Mouse (Mus musculus): ENCODE measurements around the gene Mxi1. TPM values are rescaled to one million over a fixed set of nuclear protein-coding genes. Genes with fewer than 3 reads are reported as not detected.

The Mxi1 gene
- total and polyA plus RNA-seq, 3 experiments = 10.6 to 19.9 (median 18.9) TPM

GRCm38 (mm10) chr19:53412149-53412848 lies 102.0 kb downstream of the Mxi1 start:
- no peak for DNase-seq (ENCODE audit: extremely low read depth)
- Histone ChIP-seq H3K4me2 (ENCODE audit: insufficient read depth, low read depth, poor library complexity, severe bottlenecking) (no peak overlapping the region), H3K36me3 (replicated peaks in 1 of 2; ENCODE audit: control insufficient read depth in 1 of 2, insufficient read depth in 1 of 2, low read length in 1 of 2) (peaks cover 0 to 3% of the 10 kb centered on the region in 2 experiments), H3K27me3 (replicated peaks) (no peaks in the 10 kb centered on the region), H3K9ac (ENCODE audit: insufficient read depth, low read depth) (no peak overlapping the region), H3K27ac (ENCODE audit: insufficient read depth, low read depth) (no peak overlapping the region), H3K9me3 (replicated peaks; ENCODE audit: low read length) (no peaks in the 10 kb centered on the region), H3K79me2 (replicated peaks; ENCODE audit: control insufficient read depth, extremely low read depth, insufficient read depth, poor library complexity, severe bottlenecking) (no peaks in the 10 kb centered on the region), H3K4me1 (ENCODE audit: control insufficient read depth in 1 of 2, insufficient read depth in 2 of 2) (peaks cover 28 to 72% of the 10 kb centered on the region in 2 experiments), H3K4me3 (replicated peaks in 1 of 3; ENCODE audit: low read depth in 2 of 3, low read length in 2 of 3, poor library complexity in 1 of 3) (no peak overlapping the region)
- TF ChIP-seq ZMIZ1 (IDR thresholded peaks at IDR 0.05; ENCODE audit: low read depth, low read length) (no peak), MYC (IDR thresholded peaks at IDR 0.05; ENCODE audit: low read depth, low read length) (no peak), RAD21 (IDR thresholded peaks at IDR 0.05; ENCODE audit: low read depth, low read length) (no peak), JUND (conservative IDR thresholded peaks at IDR 0.05; ENCODE audit: low read depth, low read length) (no peak), GABPA (IDR thresholded peaks at IDR 0.05; ENCODE audit: insufficient replicate concordance, low read depth, low read length) (no peak), NELFE (IDR thresholded peaks at IDR 0.05; ENCODE audit: low read depth, low read length) (no peak), EP300 (IDR thresholded peaks at IDR 0.05; ENCODE audit: low read length) (no peak), E2F4 (IDR thresholded peaks at IDR 0.05; ENCODE audit: insufficient replicate concordance, low read depth, low read length) (no peak), MXI1 (IDR thresholded peaks at IDR 0.05; ENCODE audit: low read depth, low read length) (no peak), UBTF (IDR thresholded peaks at IDR 0.05; ENCODE audit: low read depth, low read length) (no peak), ETS1 (conservative IDR thresholded peaks at IDR 0.05; ENCODE audit: low read depth, low read length) (no peak), USF2 (conservative IDR thresholded peaks at IDR 0.05; ENCODE audit: low read depth, low read length) (no peak), ZC3H11A (IDR thresholded peaks at IDR 0.05; ENCODE audit: low read depth, low read length) (no peak), IRF4 (IDR thresholded peaks at IDR 0.05; ENCODE audit: low read depth, low read length) (no peak), ZNF384 (IDR thresholded peaks at IDR 0.05; ENCODE audit: low read depth, low read length) (no peak), MAZ (IDR thresholded peaks at IDR 0.05; ENCODE audit: low read depth, low read length) (no peak), RCOR1 (conservative IDR thresholded peaks at IDR 0.05; ENCODE audit: low read depth, low read length) (no peak), MAX (IDR thresholded peaks at IDR 0.05; ENCODE audit: low read length) (no peak)
- in situ Hi-C loops (cut with MboI; ENCODE audit: low pct_ligation_motif_present, low pct_unique_long_range_greater_than_20kb, low sequenced_read_pairs) (no loop called here), dilution Hi-C loops (cut with MboI; ENCODE audit: extremely low pct_ligation_motif_present, extremely low pct_unique_long_range_greater_than_20kb, low sequenced_read_pairs) (no loop called here)

GRCm38 (mm10) chr19:53413617-53414380 lies 103.5 kb downstream of the Mxi1 start:
- DNase-seq (ENCODE audit: extremely low read depth) = no peak
- no peak overlapping the region for H3K9ac ChIP-seq (ENCODE audit: insufficient read depth, low read depth)
- no peaks in the 10 kb centered on the region for H3K79me2 ChIP-seq (replicated peaks; ENCODE audit: control insufficient read depth, extremely low read depth, insufficient read depth, poor library complexity, severe bottlenecking)
- in situ Hi-C loops (cut with MboI; ENCODE audit: low pct_ligation_motif_present, low pct_unique_long_range_greater_than_20kb, low sequenced_read_pairs) (no loop called here), dilution Hi-C loops (cut with MboI; ENCODE audit: extremely low pct_ligation_motif_present, extremely low pct_unique_long_range_greater_than_20kb, low sequenced_read_pairs) (no loop called here)
- H3K4me1 ChIP-seq (ENCODE audit: control insufficient read depth in 1 of 2, insufficient read depth in 2 of 2) = peaks cover 20 to 68% of the 10 kb centered on the region in 2 experiments
- TF ChIP-seq JUND (conservative IDR thresholded peaks at IDR 0.05; ENCODE audit: low read depth, low read length) (no peak), E2F4 (IDR thresholded peaks at IDR 0.05; ENCODE audit: insufficient replicate concordance, low read depth, low read length) (no peak), MEF2A (IDR thresholded peaks at IDR 0.05; ENCODE audit: borderline replicate concordance, low read depth, low read length) (no peak), MAX (IDR thresholded peaks at IDR 0.05; ENCODE audit: low read length) (no peak), USF2 (conservative IDR thresholded peaks at IDR 0.05; ENCODE audit: low read depth, low read length) (no peak), ETS1 (conservative IDR thresholded peaks at IDR 0.05; ENCODE audit: low read depth, low read length) (no peak), MYC (IDR thresholded peaks at IDR 0.05; ENCODE audit: low read depth, low read length) (no peak), GABPA (IDR thresholded peaks at IDR 0.05; ENCODE audit: insufficient replicate concordance, low read depth, low read length) (no peak), BHLHE40 (IDR thresholded peaks at IDR 0.05; ENCODE audit: low read depth, low read length) (no peak), UBTF (IDR thresholded peaks at IDR 0.05; ENCODE audit: low read depth, low read length) (no peak), JUN (IDR thresholded peaks at IDR 0.05; ENCODE audit: insufficient read depth, low read depth, low read length) (no peak), IRF4 (IDR thresholded peaks at IDR 0.05; ENCODE audit: low read depth, low read length) (no peak), MAFK (IDR thresholded peaks at IDR 0.05; ENCODE audit: insufficient replicate concordance, low read length) (no peak), POLR2A (IDR thresholded peaks at IDR 0.05; ENCODE audit: low read depth, low read length) (no peak), ZNF384 (IDR thresholded peaks at IDR 0.05; ENCODE audit: low read depth, low read length) (no peak), ZMIZ1 (IDR thresholded peaks at IDR 0.05; ENCODE audit: low read depth, low read length) (no peak), EP300 (IDR thresholded peaks at IDR 0.05; ENCODE audit: low read length) (no peak), CHD2 (IDR thresholded peaks at IDR 0.05; ENCODE audit: low read length) (no peak)
- H3K27me3 ChIP-seq (replicated peaks) = no peaks in the 10 kb centered on the region
- H3K36me3 ChIP-seq (replicated peaks in 1 of 2; ENCODE audit: control insufficient read depth in 1 of 2, insufficient read depth in 1 of 2, low read length in 1 of 2) = peaks cover 0 to 3% of the 10 kb centered on the region in 2 experiments
- H3K27ac ChIP-seq (ENCODE audit: insufficient read depth, low read depth) = no peak overlapping the region
- no peak overlapping the region for H3K4me2 ChIP-seq (ENCODE audit: insufficient read depth, low read depth, poor library complexity, severe bottlenecking)
- no peak overlapping the region for H3K4me3 ChIP-seq (replicated peaks in 1 of 3; ENCODE audit: low read depth in 2 of 3, low read length in 2 of 3, poor library complexity in 1 of 3)
- no peaks in the 10 kb centered on the region for H3K9me3 ChIP-seq (replicated peaks; ENCODE audit: low read length)

Data from CH12.LX (cell line).